10 mouse cellular contexts compared by ENCODE assay signal in the genomic region with DNA sequence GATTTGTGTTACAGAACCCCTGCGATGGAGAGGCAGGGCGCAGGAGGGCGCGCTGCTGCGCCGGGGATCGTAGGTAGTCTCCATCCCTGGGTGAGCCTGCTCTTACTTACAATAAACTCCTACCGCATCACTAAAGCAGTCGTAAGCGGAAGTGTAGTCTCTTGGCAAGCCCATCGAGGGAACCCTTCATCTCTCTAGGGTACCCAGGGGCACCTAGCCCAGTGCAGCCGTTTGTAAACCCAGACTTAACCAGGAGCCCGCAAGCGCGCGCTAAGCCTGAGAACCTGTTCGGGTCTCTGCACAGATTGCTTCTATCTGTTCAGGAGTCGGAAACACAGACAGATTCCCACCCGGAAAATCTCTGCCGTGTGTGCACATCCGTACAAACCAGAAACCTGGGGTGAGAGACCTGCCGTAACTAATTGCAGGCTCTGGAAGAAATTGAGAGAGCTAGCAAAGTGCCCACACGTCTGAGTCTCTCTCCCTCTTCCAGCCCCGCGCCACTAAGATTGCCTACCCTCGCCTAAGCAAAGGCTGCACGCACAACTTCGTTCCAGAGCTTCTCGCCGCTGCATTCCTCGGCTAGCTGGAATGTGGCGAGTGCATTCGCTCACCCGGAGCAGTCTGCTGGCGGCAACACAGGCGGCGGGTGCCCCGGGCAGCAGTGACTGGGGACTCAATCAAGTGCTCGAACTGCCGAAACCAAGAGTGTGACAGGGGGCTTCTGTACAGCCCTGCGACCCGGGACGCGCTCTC. TPM values are rescaled to one million over a fixed set of nuclear protein-coding genes. Genes with fewer than 3 reads are reported as not detected.
DNase-seq lines count a peak whose midpoint lies in the region; ATAC-seq lines count a peak whose summit lies in the region.
"Had no signal": no experiment of that assay in that cellular context is flagged by ENCODE, and none has a peak within 500 bp of the region (broad histone marks: within the 10 kb centered on the region; RNA-seq: fewer than 3 reads in every experiment).

No protein-coding gene starts in this region.

- peak; percentile 23 for DNase-seq in gastrocnemius, postnatal 10 days
- no peak for DNase-seq in gastrocnemius, adult 18-20 months (ENCODE audit: low spot score)
- peak; percentile 55 for DNase-seq in NIH3T3 (ENCODE audit: low read depth)
- DNase-seq in kidney, adult 8-10 months: peak; percentile 19 to 28
- DNase-seq in mesoderm, embryonic 11.5 days (ENCODE audit: low read depth, low spot score): peak; percentile 68
- DNase-seq in left cerebral cortex, adult 18-20 months (ENCODE audit: low spot score in 2 of 2): no peak
- DNase-seq in frontal cortex, postnatal 10 days (ENCODE audit: low spot score in 2 of 2): no peak

- H3K36me3 ChIP-seq in forebrain, embryonic 15.5 days: no peaks in the 10 kb centered on the region

- no peak overlapping the region for H3K27ac ChIP-seq in forebrain, embryonic 15.5 days (replicated peaks)

- peak; percentile 7; the same call in 1 of the 2 replicates for ATAC-seq in forebrain, embryonic 15.5 days (replicated peaks)

- WGBS in forebrain, embryonic 15.5 days: under 1% methylated on average over 44 of the region's 44 CpGs

- H3K27me3 ChIP-seq in forebrain, embryonic 15.5 days: peaks cover 76% of the 10 kb centered on the region

- H3K4me2 ChIP-seq in forebrain, embryonic 15.5 days (replicated peaks): peak overlapping the region; percentile 88

- H3K9me3 ChIP-seq in forebrain, embryonic 15.5 days: no peaks in the 10 kb centered on the region

- peak overlapping the region; percentile 47 for H3K4me3 ChIP-seq in forebrain, embryonic 15.5 days

- H3K4me1 ChIP-seq in forebrain, embryonic 15.5 days: peaks cover 28% of the 10 kb centered on the region

- H3K9ac ChIP-seq in forebrain, embryonic 15.5 days (replicated peaks): no peak overlapping the region

RNA-seq across cellular contexts. Expression of a gene that starts 10.7 kb away (rescaled TPM):
- total RNA-seq in gastrocnemius, postnatal 10 days (2021): not detected
- total RNA-seq in gastrocnemius, adult 18-20 months (2021): not detected
- 0.33 TPM in 1 of 2 replicates, not detected in the other for polyA plus RNA-seq in forebrain, embryonic 15.5 days (2015; fragmentation: Nextera tagmentation; extraction: Ambion mirVana)
- not detected for total RNA-seq in left cerebral cortex, adult 18-20 months (2021)
- total RNA-seq: heart, adult 18-20 months had no signal
- polyA plus RNA-seq: spleen, adult 2 months had no signal

Comparison
In these comparisons a context has a peak if more than half of its experiments do, and no peak if none do; other contexts are left out.
1. DNase-seq: peak in gastrocnemius, postnatal 10 days (single experiment), NIH3T3 (single experiment), kidney, adult 8-10 months (2 of 2) and mesoderm, embryonic 11.5 days (single experiment); none in gastrocnemius, adult 18-20 months (single experiment), left cerebral cortex, adult 18-20 months (0 of 2) and frontal cortex, postnatal 10 days (0 of 2).